Mouse (Mus musculus): ENCODE data around the gene Plxnd1. TPM values are rescaled to one million over a fixed set of nuclear protein-coding genes. Genes with fewer than 3 reads are reported as not detected.

Gene Plxnd1
- polyA plus RNA-seq, 1 experiment from 2014 or later = 243 TPM

- 74% methylated on average over 9 of the region's 9 CpGs for WGBS (ENCODE audit: missing documents)
- Histone ChIP-seq H3K79me2 (ENCODE audit: inconsistent target) (no peaks in the 10 kb centered on the region), H3K36me3 (ENCODE audit: inconsistent target) (no peaks in the 10 kb centered on the region), H3K27ac (peak overlapping the region; percentile 21), H3K4me3 (ENCODE audit: inconsistent target) (no peak overlapping the region)
Observed at GRCm38 (mm10) chr6:115943498-115944427, 51.0 kb downstream of the Plxnd1 start.

- Histone ChIP-seq H3K27ac (no peak overlapping the region), H3K79me2 (ENCODE audit: inconsistent target) (no peaks in the 10 kb centered on the region), H3K4me3 (ENCODE audit: inconsistent target) (no peak overlapping the region), H3K36me3 (ENCODE audit: inconsistent target) (no peaks in the 10 kb centered on the region)
- WGBS (ENCODE audit: missing documents) = 40% methylated on average over 3 of the region's 12 CpGs
Observed at GRCm38 (mm10) chr6:115941128-115941527, 53.7 kb downstream of the Plxnd1 start.

GRCm38 (mm10) chr6:115940603-115941002 is 54.2 kb downstream of the Plxnd1 start:
- H3K79me2 ChIP-seq (ENCODE audit: inconsistent target) = no peaks in the 10 kb centered on the region
- H3K4me3 ChIP-seq (ENCODE audit: inconsistent target) = no peak overlapping the region
- no peaks in the 10 kb centered on the region for H3K36me3 ChIP-seq (ENCODE audit: inconsistent target)
- WGBS (ENCODE audit: missing documents) = 100% methylated on average over 1 of the region's 1 CpGs
- H3K27ac ChIP-seq = no peak overlapping the region

- WGBS (ENCODE audit: missing documents) = 92% methylated on average over 1 of the region's 1 CpGs
- no peaks in the 10 kb centered on the region for H3K36me3 ChIP-seq (ENCODE audit: inconsistent target)
- H3K27ac ChIP-seq = no peak overlapping the region
- H3K79me2 ChIP-seq (ENCODE audit: inconsistent target) = no peaks in the 10 kb centered on the region
- no peak overlapping the region for H3K4me3 ChIP-seq (ENCODE audit: inconsistent target)
Observed at GRCm38 (mm10) chr6:115938798-115939197, 56.0 kb downstream of the Plxnd1 start.

- WGBS (ENCODE audit: missing documents) = 91% methylated on average over 2 of the region's 2 CpGs
- H3K79me2 ChIP-seq (ENCODE audit: inconsistent target) = no peaks in the 10 kb centered on the region
- no peak overlapping the region for H3K4me3 ChIP-seq (ENCODE audit: inconsistent target)
- H3K36me3 ChIP-seq (ENCODE audit: inconsistent target) = no peaks in the 10 kb centered on the region
- no peak overlapping the region for H3K27ac ChIP-seq
Observed at GRCm38 (mm10) chr6:115938011-115938410, 56.8 kb downstream of the Plxnd1 start.

- Histone ChIP-seq H3K36me3 (ENCODE audit: inconsistent target) (no peaks in the 10 kb centered on the region), H3K79me2 (ENCODE audit: inconsistent target) (no peaks in the 10 kb centered on the region), H3K4me3 (ENCODE audit: inconsistent target) (no peak overlapping the region), H3K27ac (no peak overlapping the region)
- 85% methylated on average over 8 of the region's 8 CpGs for WGBS (ENCODE audit: missing documents)
Observed at GRCm38 (mm10) chr6:115935544-115935943, 59.3 kb downstream of the Plxnd1 start.

- Histone ChIP-seq H3K79me2 (ENCODE audit: inconsistent target) (no peaks in the 10 kb centered on the region), H3K27ac (no peak overlapping the region), H3K4me3 (ENCODE audit: inconsistent target) (no peak overlapping the region), H3K36me3 (ENCODE audit: inconsistent target) (no peaks in the 10 kb centered on the region)
- 97% methylated on average over 3 of the region's 3 CpGs for WGBS (ENCODE audit: missing documents)
Observed at GRCm38 (mm10) chr6:115932391-115932790, 62.4 kb downstream of the Plxnd1 start.

- Histone ChIP-seq H3K79me2 (ENCODE audit: inconsistent target) (no peaks in the 10 kb centered on the region), H3K36me3 (ENCODE audit: inconsistent target) (no peaks in the 10 kb centered on the region), H3K4me3 (ENCODE audit: inconsistent target) (no peak within 1 kb of the TSS), H3K27ac (no peak within 1 kb of the TSS)
- whole genome bisulfite sequencing (ENCODE audit: missing documents) = 93% methylated on average over 14 of the region's 14 CpGs
Observed at GRCm38 (mm10) chr6:115931639-115932038, 63.2 kb downstream of the Plxnd1 start, which contains the start of gene Rho. Gene Rho (plus strand): TSS chr6:115931748.

GRCm38 (mm10) chr6:115930018-115930417 is 64.8 kb downstream of the Plxnd1 start:
- H3K4me3 ChIP-seq (ENCODE audit: inconsistent target) = no peak overlapping the region
- H3K79me2 ChIP-seq (ENCODE audit: inconsistent target) = no peaks in the 10 kb centered on the region
- WGBS (ENCODE audit: missing documents) = 92% methylated on average over 4 of the region's 5 CpGs
- no peak overlapping the region for H3K27ac ChIP-seq
- no peaks in the 10 kb centered on the region for H3K36me3 ChIP-seq (ENCODE audit: inconsistent target)

GRCm38 (mm10) chr6:115927292-115928242 is 67.2 kb downstream of the Plxnd1 start:
- 91% methylated on average over 10 of the region's 10 CpGs for WGBS (ENCODE audit: missing documents)
- no peaks in the 10 kb centered on the region for H3K36me3 ChIP-seq (ENCODE audit: inconsistent target)
- H3K4me3 ChIP-seq (ENCODE audit: inconsistent target) = no peak overlapping the region
- H3K27ac ChIP-seq = no peak overlapping the region
- H3K79me2 ChIP-seq (ENCODE audit: inconsistent target) = no peaks in the 10 kb centered on the region

GRCm38 (mm10) chr6:115926416-115926815 is 68.4 kb downstream of the Plxnd1 start:
- Histone ChIP-seq H3K79me2 (ENCODE audit: inconsistent target) (no peaks in the 10 kb centered on the region), H3K4me3 (ENCODE audit: inconsistent target) (no peak overlapping the region), H3K36me3 (ENCODE audit: inconsistent target) (no peaks in the 10 kb centered on the region), H3K27ac (no peak overlapping the region)
- WGBS (ENCODE audit: missing documents) = 94% methylated on average over 10 of the region's 10 CpGs

GRCm38 (mm10) chr6:115924829-115925228 is 70.0 kb downstream of the Plxnd1 start:
- Histone ChIP-seq H3K4me3 (ENCODE audit: inconsistent target) (no peak overlapping the region), H3K36me3 (ENCODE audit: inconsistent target) (no peaks in the 10 kb centered on the region), H3K27ac (no peak overlapping the region), H3K79me2 (ENCODE audit: inconsistent target) (no peaks in the 10 kb centered on the region)
- WGBS (ENCODE audit: missing documents) = 66% methylated on average over 6 of the region's 6 CpGs

GRCm38 (mm10) chr6:115919876-115920275 is 74.9 kb downstream of the Plxnd1 start:
- Histone ChIP-seq H3K36me3 (ENCODE audit: inconsistent target) (no peaks in the 10 kb centered on the region), H3K4me3 (ENCODE audit: inconsistent target) (no peak overlapping the region), H3K27ac (no peak overlapping the region), H3K79me2 (ENCODE audit: inconsistent target) (no peaks in the 10 kb centered on the region)
- 95% methylated on average over 5 of the region's 5 CpGs for WGBS (ENCODE audit: missing documents)

GRCm38 (mm10) chr6:115918615-115919014 is 76.2 kb downstream of the Plxnd1 start:
- H3K4me3 ChIP-seq (ENCODE audit: inconsistent target) = no peak overlapping the region
- no peak overlapping the region for H3K27ac ChIP-seq
- H3K79me2 ChIP-seq (ENCODE audit: inconsistent target) = no peaks in the 10 kb centered on the region
- WGBS (ENCODE audit: missing documents) = 81% methylated on average over 1 of the region's 1 CpGs
- H3K36me3 ChIP-seq (ENCODE audit: inconsistent target) = no peaks in the 10 kb centered on the region
